Mouse (Mus musculus): Measurements from ENCODE around the gene Chp1. TPM values are rescaled to one million over a fixed set of nuclear protein-coding genes. Genes with fewer than 3 reads are reported as not detected.
"Not testable (repeated sequence)": the region's sequence is repeated elsewhere in the genome, so short reads cannot be mapped to it uniquely, and the experiment has no call there.

The Chp1 gene
- 100 to 1,000 TPM; 183 to 190 TPM for total RNA-seq (2021)
- long read RNA-seq, experiment 1, transcript Chp1-202 (6 exons, 3,027 nt) = minor isoform, 7 of 167 reads
- long read RNA-seq, experiment 1, transcript Chp1-201 (7 exons, 2,609 nt) = major isoform, 134 of 167 reads
- long read RNA-seq, experiment 1, partial matches to known transcripts = 20 of 167 reads
- long read RNA-seq, experiment 1, other reads (novel, unspliced or antisense) = 2 of 167 reads
- long read RNA-seq, experiment 2, transcript Chp1-201 (7 exons, 2,609 nt) = major isoform, 114 of 149 reads
- long read RNA-seq, experiment 2, partial matches to known transcripts = 25 of 149 reads
- long read RNA-seq, experiment 2, other reads (novel, unspliced or antisense) = 5 of 149 reads

DNA sequence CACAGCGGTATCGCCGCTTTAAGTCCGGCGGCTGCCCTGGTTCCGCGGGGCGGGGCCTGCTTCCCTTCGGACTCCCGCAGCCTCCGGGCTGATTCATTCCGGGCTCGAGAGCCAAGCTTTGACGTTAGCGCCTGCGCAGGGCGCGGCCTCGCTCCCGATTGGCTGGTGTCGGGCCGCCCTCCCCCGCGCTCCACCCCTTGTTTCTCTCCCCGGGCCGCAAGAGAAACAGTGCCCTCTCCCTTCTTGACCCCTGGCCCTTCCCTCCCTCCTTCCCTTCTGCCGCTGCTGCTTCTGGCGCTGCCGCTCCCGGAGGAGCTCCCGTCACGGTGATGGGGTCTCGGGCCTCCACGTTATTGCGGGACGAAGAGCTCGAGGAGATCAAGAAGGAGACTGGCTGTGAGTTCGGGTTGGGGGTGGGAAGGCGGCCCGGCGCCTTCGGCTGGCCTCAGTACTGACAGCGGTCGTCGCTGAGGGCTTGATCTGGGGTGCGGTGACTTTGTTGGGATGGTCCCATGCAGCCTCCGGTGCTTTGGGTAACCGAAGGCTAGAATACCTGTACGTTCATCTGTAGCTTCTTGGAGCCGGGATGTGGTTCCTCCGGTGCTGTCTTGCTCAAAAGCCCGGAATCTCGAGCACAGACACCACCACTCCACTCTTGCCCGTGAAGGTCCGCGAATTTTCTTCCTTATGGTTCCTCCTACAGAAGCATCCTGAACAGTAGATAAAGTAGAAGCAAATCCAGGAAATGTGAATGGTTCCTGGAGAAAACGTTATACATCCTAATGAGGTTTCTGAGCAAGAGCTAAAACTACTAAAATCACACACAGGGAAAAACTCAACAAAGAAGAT lies at the start of gene Chp1, which contains the start of gene Exd1:
Gene Chp1 (plus strand): TSS at position 176 of the 849 bp plus-strand sequence.
Gene Exd1 (minus strand): TSS at position 106 of the 849 bp plus-strand sequence.
- DNase-seq (ENCODE audit: low spot score in 2 of 2) = peak; percentile 98 to 99

DNA sequence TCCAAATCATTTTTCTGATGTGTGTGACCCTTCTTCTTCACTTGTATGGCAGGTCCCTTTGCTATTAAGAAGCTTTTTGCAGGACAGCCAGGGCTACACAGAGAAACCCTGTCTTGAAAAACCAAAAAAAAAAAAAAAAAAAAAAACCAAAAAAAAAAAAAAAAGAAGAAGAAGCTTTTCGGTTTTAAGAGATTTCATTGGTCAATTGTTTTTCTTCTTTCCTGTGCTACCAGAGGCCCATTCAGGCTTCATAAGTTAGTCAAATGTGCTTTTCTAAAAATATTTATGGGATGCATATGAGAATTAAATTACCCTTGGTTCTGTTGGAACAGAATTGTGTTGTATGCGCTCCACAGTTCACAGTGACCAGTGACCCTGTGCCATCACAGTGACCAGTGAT lies 48.6 kb upstream of the Chp1 start:
- DNase-seq (ENCODE audit: low spot score in 2 of 2) = no peak

DNA sequence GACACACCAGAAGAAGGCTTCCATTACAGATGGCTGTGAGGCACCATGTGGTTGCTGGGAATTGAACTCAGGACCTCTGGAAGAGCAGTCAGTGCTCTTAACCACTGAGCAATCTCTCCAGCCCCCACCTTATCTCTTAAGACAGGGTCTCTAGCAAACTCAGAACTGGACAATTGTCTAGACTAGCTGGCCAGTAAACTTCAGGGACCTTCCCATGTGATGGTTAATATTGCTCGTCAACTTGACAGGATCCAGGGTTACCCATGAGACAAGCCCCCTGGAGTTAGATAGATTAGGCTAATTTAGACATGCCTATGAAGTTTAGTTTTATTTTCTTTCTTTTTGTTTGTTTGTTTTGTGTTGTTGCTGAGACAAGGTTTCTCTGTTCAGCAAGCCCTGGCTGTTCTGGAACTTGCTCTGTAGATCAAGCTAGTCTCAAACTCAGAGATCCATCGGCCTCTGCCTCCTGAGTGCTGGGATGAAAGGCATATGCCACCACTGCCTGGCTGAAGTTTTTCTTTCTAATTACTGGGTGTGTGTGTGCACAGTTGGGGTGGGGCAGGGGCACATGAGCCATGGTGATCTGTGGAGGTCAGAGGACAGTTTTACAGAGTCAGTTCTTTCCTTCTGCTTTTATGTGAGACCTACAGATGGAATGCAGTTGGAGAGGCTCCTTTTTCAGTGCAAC lies 46.4 kb upstream of the Chp1 start:
- DNase-seq (ENCODE audit: low spot score in 2 of 2) = no peak

DNA sequence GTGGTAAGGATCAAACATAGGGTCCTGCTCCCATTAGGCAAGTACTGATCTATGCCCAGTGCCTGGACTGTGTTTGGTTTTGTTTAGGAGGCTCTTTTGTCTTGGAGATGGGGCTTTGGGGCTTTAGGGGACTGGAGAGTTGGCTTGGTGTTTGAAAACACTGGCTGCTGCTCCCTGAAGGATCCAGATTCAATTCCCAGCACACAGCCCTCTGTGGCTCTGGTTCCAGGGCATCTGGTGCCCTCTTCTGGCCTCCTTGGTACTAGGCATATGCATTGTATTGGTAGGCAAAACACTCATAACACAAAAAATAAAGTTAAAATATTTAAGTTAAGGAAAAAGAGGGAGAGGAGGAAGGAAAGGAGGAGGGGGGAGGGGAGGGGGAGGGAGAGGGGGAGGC lies 40.4 kb upstream of the Chp1 start:
- no peak for DNase-seq (ENCODE audit: low spot score in 2 of 2)

DNA sequence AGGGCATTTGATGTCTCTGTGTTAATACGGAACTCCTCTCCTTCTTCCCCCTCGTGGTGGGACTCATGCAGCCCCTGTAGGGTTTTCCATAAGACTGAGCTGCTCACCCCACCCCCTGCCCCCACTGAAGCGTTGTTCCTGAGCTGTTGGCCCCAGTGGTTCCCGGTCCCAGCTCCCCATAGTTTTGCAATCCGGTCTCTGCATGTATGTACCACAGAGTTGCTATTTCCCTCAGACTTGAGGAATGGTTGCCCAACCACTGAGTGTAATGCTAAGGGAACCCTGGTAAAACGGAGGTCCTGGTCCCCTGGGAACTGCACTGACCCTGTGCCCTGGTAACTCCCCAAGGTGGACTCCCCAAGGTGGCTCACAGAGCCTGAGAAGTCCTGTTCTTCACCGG lies 39.0 kb upstream of the Chp1 start:
- DNase-seq (ENCODE audit: low spot score in 2 of 2) = not testable (repeated sequence)

DNA sequence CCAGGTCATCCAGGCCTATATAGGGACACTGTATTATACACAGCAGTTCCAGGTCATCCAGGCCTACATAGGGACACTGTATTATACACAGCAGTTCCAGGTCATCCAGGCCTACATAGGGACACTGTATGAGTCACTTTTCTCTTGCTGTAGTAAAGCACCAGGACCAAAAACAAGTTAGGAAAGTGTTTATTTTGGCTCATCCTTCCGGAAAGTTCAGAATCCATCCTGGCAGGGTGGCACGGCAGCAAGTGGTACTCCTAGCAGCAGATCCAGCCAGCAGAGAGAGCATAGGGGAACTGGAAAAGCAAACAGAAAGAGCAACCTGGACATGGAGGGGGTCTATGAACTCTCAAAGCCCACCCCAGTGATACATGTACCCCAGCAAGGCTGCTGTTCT lies 36.6 kb upstream of the Chp1 start:
- no peak for DNase-seq (ENCODE audit: low spot score in 2 of 2)

DNA sequence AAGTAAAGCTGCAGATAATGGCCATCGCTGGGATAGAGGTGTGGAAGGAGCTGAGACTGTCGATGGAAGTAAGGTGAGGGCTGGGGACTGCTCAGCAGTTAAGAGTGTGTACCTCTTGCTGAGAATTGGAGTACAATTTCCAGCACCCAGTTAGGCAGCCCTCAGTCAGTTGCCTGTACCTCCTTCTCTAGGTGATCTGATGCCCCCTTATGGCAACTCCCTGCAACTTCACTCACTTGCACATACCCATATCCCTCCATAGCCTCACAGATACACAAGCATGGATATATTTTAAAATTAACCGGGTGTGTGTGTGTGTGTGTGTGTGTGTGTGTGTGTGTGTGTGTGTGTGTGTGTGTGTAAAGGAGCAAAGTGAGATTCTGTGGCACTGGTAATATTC lies 35.2 kb upstream of the Chp1 start:
- no peak for DNase-seq (ENCODE audit: low spot score in 2 of 2)

DNA sequence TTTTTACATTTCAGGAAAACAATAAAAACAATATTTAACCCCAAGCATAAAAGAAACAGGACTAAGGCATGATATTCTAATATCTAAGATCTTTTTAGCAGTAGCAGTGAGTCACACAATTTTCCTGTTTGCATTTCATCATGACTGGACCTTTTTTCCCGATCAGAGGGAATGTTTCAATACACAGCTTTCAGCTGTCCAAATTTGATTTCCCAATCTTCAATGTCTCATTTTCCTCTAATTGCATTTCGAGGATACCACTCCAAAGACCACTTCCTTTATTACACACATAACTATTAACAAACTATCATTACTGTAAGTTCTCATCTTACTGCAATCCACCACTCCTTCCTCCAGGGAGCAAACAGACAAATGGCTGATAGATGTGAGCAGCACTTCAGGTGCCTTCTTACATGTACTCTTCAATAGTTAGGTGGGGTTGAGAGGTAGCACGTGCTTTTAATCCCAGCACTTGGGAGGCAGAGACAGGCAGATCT lies 33.4 kb upstream of the Chp1 start:
- no peak for DNase-seq (ENCODE audit: low spot score in 2 of 2)

DNA sequence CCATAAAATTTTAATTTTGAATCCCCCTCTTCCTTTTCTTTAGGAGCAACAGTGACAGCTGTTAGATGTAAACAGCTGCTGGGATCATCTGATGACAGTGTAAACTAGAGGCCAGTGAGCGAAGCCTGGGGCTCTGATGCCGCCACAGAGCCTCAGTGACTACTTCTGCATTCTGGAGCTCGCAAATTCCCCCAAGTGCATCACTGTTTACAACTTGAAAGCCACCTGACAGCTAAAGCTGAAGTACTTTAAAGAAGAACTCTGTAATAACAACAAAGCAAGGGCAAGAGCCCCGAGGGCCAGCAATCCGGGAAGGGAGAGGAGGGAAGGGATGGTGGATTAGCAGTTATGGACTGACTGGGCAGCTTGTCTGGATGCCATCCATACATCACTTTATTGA lies 30.7 kb upstream of the Chp1 start:
- no peak for DNase-seq (ENCODE audit: low spot score in 2 of 2)

DNA sequence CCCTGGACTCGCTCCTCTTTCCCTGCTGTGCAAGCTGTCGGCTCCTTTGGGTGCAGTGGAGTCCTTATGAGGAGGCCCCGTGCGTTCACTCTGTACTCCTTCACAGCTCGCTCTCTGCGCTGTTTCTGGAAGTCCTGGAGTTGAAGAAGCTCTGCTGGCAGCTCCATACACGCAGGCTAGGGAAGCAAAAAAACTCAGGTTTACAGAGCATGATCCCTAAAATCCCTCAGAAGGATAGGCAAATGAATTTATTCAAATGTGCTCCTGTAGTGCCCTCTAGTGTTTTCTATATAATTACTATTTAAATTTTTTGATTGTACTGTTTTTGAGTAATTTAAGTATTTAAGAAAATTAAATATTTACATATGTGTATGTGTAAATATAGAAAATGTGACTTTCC lies 26.9 kb upstream of the Chp1 start:
- peak; percentile 2 to 8 for DNase-seq (ENCODE audit: low spot score in 2 of 2)

DNA sequence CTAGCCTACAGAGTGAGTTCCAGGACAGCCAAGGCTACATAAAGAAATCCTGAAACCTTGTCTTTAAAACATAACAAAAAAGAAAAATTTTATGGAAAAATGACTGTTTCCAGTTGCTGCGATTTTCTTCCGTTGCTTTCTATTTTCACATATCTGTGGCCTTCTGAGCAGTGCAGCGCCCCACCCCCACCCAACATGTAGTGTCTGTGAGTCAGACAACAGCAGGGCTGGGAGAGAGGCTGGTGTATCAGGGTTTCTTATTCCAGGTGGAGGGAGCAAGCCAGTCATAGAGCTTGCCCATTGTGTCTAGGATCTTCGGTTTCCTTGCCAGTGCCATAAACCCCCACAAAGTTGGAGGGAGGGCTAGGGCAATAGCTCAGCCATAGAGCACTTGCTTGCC lies 23.7 kb upstream of the Chp1 start:
- DNase-seq (ENCODE audit: low spot score in 2 of 2) = no peak

DNA sequence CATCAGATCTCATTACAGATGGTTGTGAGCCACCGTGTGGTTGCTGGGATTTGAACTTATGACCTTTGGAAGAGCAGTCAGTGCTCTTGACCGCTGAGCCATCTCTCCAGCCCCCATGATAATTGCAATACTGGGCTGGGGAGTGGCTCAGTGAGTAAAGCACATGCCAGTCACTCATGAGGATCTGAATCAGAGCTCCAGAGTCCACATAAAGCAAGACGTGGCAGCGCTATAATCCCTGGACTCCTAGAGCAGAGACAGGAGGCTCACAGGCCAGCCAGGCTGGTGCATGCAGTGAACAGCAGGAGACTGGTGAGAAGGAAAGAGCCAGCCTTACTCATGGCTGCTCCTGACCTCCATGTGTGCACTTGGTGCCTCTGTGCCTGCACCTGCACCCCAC lies 22.1 kb upstream of the Chp1 start:
- DNase-seq (ENCODE audit: low spot score in 2 of 2) = no peak

DNA sequence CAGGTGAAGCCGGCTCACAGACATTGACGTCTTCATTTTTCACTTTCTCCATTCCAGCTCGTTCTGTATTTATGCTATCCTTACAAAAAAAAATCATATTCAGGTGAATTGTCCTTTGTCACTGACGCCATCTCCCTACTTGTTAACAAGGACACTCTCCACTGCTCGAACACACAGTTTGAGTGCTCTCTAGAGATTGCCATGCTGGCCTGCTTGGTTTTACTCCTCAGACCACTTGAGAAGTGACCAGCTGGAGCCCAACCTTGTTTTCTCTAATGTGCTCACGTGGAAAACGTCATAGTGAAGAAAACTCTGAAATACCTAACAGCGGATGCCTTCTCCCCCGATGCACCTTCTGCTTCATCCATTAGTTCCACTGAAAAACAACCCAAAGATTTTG lies 8.7 kb upstream of the Chp1 start:
- DNase-seq (ENCODE audit: low spot score in 2 of 2) = no peak

DNA sequence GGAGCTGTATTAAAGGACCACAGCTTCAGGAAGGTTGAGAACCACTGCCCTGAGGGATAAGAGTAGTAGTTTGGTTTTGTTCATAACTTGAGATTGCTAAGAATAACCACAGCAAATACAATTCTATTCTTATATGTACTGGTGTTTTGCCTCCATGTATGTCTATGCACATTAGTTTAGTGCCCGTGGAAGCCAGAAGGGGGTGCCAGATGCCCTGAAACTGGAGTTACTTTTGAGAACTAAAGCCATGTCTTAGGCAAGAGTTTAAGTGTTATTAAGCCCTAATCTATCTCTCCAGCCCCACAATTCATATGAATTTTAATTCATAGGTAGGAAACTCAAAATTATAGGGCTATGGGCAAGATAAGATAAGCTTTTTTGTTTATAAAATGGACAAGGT lies 5.4 kb upstream of the Chp1 start:
- peak; percentile 31 to 37 for DNase-seq (ENCODE audit: low spot score in 2 of 2)

DNA sequence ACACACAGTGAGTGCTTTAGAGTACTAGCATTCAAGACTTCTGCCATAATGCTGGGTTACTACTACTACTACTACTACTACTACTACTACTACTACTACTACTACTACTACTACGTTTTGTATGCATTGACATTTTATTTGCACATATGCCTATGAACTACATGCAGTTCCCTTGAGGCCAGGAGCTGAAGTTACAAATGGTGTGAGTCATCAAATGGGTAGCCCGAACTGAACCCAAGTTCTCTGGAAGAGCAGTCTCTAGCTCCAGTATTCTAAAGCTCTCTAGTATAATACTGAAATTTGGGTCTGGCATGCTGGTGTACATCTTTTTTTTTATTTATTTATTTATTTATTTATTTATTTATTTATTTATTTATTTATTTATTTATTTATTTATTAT lies 3.8 kb upstream of the Chp1 start:
- DNase-seq (ENCODE audit: low spot score in 2 of 2) = no peak

DNA sequence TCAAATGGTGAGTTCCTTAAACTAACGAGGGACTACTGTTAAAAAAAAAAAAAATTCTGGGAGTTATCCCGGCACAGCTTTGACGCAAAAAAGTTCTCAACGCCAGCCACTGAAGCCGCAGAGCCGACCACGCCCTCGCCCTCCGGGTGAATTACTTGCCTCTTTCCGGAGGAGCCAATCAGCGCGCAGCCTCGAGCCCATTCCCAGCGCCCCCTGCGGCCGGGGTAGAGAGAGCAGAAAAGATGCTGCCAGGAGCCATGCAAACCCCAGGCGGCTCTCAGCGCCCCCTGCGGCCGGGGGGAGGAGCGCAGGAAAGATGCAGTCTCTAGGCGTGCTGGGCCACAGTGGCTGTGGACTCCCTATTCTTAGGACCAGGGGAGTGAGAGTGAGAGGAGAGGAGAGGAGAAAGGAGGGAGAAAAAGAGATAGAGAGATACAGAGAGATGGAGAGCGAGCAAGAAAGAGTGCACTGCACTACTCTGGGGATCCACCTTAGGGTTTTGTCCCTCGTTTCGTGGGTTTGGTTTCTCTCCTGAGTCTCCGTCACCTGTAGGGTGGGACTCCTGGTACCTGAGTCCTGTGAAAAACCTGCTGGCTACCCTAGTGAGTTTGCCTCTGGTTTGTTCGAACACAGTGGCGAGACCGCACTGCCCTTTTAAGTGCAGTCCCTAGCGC lies 512 bp upstream of the Chp1 start:
- peak; percentile 76 to 77 for DNase-seq (ENCODE audit: low spot score in 2 of 2)

DNA sequence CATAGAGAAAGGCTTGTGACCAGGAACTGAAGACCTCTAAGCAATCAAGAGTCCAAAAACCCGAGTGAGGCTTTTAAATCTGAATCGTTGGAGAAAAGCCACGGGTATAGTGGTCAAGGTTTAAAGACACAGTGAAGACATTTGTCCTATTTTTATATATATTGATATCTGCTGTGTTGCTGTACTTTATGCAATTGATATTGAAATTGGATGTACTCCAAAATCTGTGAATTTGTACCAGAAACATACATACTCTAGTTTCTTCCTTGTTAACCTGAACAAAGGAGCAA lies 819 bp downstream of the Chp1 start:
- no peak for DNase-seq (ENCODE audit: low spot score in 2 of 2)

DNA sequence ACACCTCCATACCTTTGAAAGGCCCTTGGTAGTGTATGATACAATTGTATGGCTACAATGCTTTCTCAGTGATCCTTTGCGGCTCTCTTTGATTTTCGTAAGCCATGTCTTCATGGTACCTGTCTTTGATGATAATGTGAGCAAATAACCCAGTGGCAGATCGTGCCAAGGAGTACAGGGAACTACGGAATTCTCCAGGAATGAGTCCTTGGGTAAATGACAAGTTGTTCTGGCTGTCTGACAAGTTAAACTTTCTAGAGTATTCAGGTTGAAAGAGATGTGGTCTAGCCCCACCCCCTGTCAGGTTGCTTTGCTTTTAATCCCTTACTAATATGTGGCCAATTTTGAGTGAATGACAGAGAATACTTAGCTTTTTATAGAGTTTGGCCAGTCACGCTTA lies 1.2 kb downstream of the Chp1 start:
- no peak for DNase-seq (ENCODE audit: low spot score in 2 of 2)

DNA sequence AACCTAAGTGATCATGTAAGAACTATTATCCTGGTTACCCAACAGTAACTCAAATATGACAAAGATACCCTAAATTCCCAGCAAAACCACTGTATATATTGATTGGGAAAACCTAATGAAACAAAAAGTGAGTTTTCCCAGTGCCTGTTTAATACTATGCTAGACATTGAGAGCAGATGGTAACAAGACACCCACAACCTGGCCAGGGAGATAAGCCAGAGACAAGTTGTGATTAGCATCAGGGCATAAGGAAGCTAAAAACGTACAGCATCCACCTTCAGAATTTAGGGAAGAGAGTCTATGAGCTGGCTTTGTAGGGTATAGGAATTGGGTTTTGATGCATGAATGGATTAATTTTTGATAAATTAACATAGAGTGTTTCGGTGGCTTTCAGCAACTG lies 2.2 kb downstream of the Chp1 start:
- DNase-seq (ENCODE audit: low spot score in 2 of 2) = no peak

DNA sequence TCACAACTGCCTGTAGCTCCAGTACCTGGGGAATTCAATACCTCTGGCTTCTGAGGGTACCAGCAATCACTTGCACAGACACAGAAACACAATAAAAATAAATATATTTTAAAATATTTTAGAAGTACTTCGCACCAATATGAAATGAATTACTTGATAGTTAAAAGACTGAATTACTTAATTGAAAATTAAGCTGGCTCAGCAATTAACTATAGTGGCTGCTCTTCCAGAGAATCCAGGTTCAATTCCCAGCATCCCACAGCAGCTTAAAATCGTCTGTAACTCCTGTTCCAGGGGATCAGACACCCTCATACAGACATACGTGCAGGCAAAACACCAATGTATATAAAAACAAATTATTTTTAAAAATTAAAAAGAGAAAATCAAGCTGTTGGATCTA lies 10.5 kb downstream of the Chp1 start:
- DNase-seq (ENCODE audit: low spot score in 2 of 2) = no peak

DNA sequence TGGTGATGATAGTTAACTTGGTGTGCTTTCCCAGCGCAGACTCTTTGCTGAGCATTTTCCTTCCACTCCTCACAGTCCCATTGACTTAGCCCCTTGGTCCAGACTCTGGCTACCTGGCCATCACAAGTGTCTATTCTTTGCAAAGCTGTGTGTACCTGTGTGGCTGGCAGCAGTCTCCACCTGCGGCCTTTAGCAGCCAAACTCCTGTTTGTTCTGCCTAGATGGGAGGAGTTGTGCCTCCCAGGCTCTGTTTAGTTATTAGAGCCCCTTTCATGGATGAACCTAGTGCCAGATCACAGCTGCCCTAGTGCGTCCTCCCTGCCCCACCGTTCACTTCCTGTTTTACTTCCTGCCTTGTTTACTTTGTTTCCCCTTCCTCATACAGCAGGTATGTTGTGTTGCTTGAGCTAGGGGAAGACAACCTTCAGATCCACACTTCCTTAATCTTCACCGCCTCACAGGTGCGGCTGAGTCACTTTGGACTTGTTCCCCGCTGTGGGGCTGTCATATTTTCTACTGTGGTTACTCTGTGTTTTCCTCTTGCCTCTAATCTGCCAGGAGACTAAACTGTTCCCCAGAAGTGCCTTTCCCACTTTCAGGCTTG lies 11.3 kb downstream of the Chp1 start:
- DNase-seq (ENCODE audit: low spot score in 2 of 2) = no peak
